Mouse (Mus musculus) olfactory bulb, adult 2 months (tissue): ENCODE measurements around the gene Gm11639.

Experiments
- CTCF ChIP-seq: fragments of 200-500 bp; IDR thresholded peaks from 2 replicates; pipeline ENCODE4 v1.5.1; 2012; ENCODE audit warnings: low read depth, mild to moderate bottlenecking, low read length, moderate library complexity; ENCODE audit not compliant: insufficient read depth
- POLR2A ChIP-seq: fragments of 200-500 bp; IDR thresholded peaks from 2 replicates; pipeline ENCODE4 v1.6.1; 2012; ENCODE audit warnings: mild to moderate bottlenecking, low read depth, low read length, moderate library complexity; ENCODE audit not compliant: insufficient read depth

GRCm38 (mm10) chr11:104967862-104968261 is 282.4 kb downstream of the Gm11639 start:
- TF ChIP-seq CTCF (no peak), POLR2A (no peak)
